Mouse (Mus musculus) midbrain, embryonic 14.5 days (tissue): ENCODE measurements around the gene Pcx. TPM values are rescaled to one million over a fixed set of nuclear protein-coding genes. Genes with fewer than 3 reads are reported as not detected.

Experiments
- ATAC-seq: fragments of 200-750 bp; cut with Nextera tagmentation; 2 replicates; pipeline ENCODE4 v1.8.0; 2017; ENCODE audit warnings: moderate number of reproducible peaks, moderate library complexity; ENCODE audit not compliant: low FRiP score, low TSS enrichment
- DNase-seq: peaks from one replicate; pipeline ENCODE4 v3.0.0-alpha.2; 2015
- H3K27ac ChIP-seq: fragments of 300-500 bp; sonication (generic); replicated peaks from 2 replicates; pipeline ENCODE4 v1.5.1; 2014; ENCODE audit warnings: mild to moderate bottlenecking, low read depth, low read length, moderate library complexity
- H3K27me3 ChIP-seq: fragments of 300-500 bp; sonication (generic); 2 replicates; pipeline ENCODE4 v1.6.1; 2014; ENCODE audit warnings: low read length, control low read depth, mixed read lengths; ENCODE audit not compliant: control insufficient read depth, insufficient read depth
- H3K36me3 ChIP-seq: fragments of 300-500 bp; sonication (generic); 2 replicates; pipeline ENCODE4 v1.6.1; 2014; ENCODE audit warnings: low read length, control low read depth; ENCODE audit not compliant: control insufficient read depth, insufficient read depth
- H3K4me1 ChIP-seq: fragments of 300-500 bp; sonication (generic); 2 replicates; pipeline ENCODE4 v1.6.1; 2014; ENCODE audit warnings: mild to moderate bottlenecking, antibody characterized with exemption, low read length, control low read depth; ENCODE audit not compliant: control insufficient read depth, insufficient read depth
- H3K4me2 ChIP-seq: fragments of 300-500 bp; sonication (generic); 2 replicates; pipeline ENCODE4 v1.6.1; 2014; ENCODE audit warnings: mild to moderate bottlenecking, low read length, moderate library complexity
- H3K4me3 ChIP-seq: fragments of 300-500 bp; sonication (generic); replicated peaks from 2 replicates; pipeline ENCODE4 v1.5.1; 2014; ENCODE audit warnings: low read depth, low read length
- H3K9ac ChIP-seq: fragments of 300-500 bp; sonication (generic); replicated peaks from 2 replicates; pipeline ENCODE4 v1.6.1; 2014; ENCODE audit warnings: mild to moderate bottlenecking, low read length, moderate library complexity
- H3K9me3 ChIP-seq: fragments of 300-500 bp; sonication (generic); 2 replicates; pipeline ENCODE4 v1.6.1; 2016; ENCODE audit warnings: low read length, control low read depth, mixed read lengths; ENCODE audit not compliant: control insufficient read depth
- WGBS: fragments of 180-500 bp; shearing (Covaris S2); extraction: QIAGEN DNeasy Blood & Tissue Kit; methylation state at CpG from one replicate; pipeline ENCODE4 v1.1.7; 2014; 5-methylcytosine and 5-hydroxymethylcytosine counted together
- polyA plus RNA-seq: library from polyadenylated mRNA; unstranded; fragments of >200 nt; fragmentation: Nextera tagmentation; extraction: Ambion mirVana; gene quantifications from 2 replicates; pipeline ENCODE4 v1.2.1, GENCODE M21; 2014

Gene Pcx
- polyA plus RNA-seq, 1 experiment from 2014 or later, result 20.5 TPM

GRCm38 (mm10) chr19:4535922-4536321 is 25.6 kb downstream of the Pcx start:
- no peaks in the 10 kb centered on the region for H3K9me3 ChIP-seq
- ATAC-seq (no peak), DNase-seq (no peak)
- H3K36me3 ChIP-seq, result no peaks in the 10 kb centered on the region
- H3K4me1 ChIP-seq, result no peaks in the 10 kb centered on the region
- H3K9ac ChIP-seq, result no peak overlapping the region
- H3K4me3 ChIP-seq, result no peak overlapping the region
- H3K27ac ChIP-seq, result no peak overlapping the region
- no peak overlapping the region for H3K4me2 ChIP-seq
- no peaks in the 10 kb centered on the region for H3K27me3 ChIP-seq

GRCm38 (mm10) chr19:4536606-4537005 is 26.3 kb downstream of the Pcx start:
- no peaks in the 10 kb centered on the region for H3K9me3 ChIP-seq
- ATAC-seq (no peak), DNase-seq (no peak)
- no peaks in the 10 kb centered on the region for H3K36me3 ChIP-seq
- H3K27me3 ChIP-seq, result no peaks in the 10 kb centered on the region
- no peak overlapping the region for H3K9ac ChIP-seq
- no peak overlapping the region for H3K27ac ChIP-seq
- WGBS, result 70% methylated on average over 3 of the region's 3 CpGs
- no peaks in the 10 kb centered on the region for H3K4me1 ChIP-seq
- no peak overlapping the region for H3K4me3 ChIP-seq
- no peak overlapping the region for H3K4me2 ChIP-seq

- 89% methylated on average over 6 of the region's 6 CpGs for WGBS
- Histone ChIP-seq H3K9me3 (no peaks in the 10 kb centered on the region), H3K36me3 (no peaks in the 10 kb centered on the region), H3K4me3 (no peak overlapping the region), H3K27ac (no peak overlapping the region), H3K4me1 (no peaks in the 10 kb centered on the region), H3K9ac (no peak overlapping the region), H3K27me3 (no peaks in the 10 kb centered on the region), H3K4me2 (no peak overlapping the region)
- ATAC-seq, result no peak
- no peak for DNase-seq
Observed at GRCm38 (mm10) chr19:4540263-4540662, 30.0 kb downstream of the Pcx start.

DNA sequence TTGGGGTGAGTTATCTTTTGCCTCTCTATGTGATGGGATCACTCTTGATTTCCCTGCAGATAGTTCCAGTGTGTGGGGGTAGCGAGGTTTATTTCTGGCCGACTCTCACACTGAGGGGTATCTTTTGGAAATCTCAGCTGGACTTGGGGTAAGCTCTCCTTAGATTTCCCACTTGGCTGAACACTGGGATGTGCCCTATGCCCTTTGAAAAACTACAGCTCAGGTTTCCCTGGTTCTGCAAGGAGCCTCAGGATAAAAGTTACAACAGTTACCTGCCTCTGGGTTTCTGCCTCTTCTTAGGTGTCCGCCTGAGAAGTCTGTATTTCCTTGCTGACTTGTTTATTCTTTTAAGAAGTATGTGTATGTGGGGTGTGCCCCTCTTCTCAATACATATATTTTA is 30.7 kb downstream of the Pcx start:
- Histone ChIP-seq H3K9me3 (no peaks in the 10 kb centered on the region), H3K27me3 (no peaks in the 10 kb centered on the region), H3K4me1 (no peaks in the 10 kb centered on the region), H3K4me3 (no peak overlapping the region), H3K4me2 (no peak overlapping the region), H3K27ac (no peak overlapping the region), H3K9ac (no peak overlapping the region), H3K36me3 (no peaks in the 10 kb centered on the region)
- 84% methylated on average over 3 of the region's 3 CpGs for WGBS
- ATAC-seq (no peak), DNase-seq (no peak)

DNA sequence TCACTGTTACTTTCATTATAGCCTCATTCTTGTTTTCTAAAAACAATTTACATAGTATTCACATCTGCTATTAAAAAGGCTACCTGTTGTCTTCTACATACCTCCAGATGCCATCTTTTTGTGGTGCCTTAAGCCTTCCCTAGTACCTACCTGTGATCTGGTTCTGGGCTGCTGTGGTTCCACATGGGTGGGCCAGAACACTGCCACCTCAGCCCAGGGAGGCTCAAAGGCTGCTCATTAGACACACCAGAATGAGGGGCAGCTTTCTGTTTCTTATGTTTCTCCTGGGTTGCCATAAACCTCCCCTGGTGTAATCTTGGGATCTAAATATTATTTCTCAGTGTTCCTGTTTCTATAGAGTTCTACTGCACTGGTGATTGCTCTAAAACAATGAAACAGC is 31.8 kb downstream of the Pcx start:
- H3K4me1 ChIP-seq, result no peaks in the 10 kb centered on the region
- no peaks in the 10 kb centered on the region for H3K36me3 ChIP-seq
- DNase-seq (no peak), ATAC-seq (no peak)
- no peak overlapping the region for H3K27ac ChIP-seq
- no peaks in the 10 kb centered on the region for H3K27me3 ChIP-seq
- H3K4me2 ChIP-seq, result no peak overlapping the region
- H3K9ac ChIP-seq, result no peak overlapping the region
- no peaks in the 10 kb centered on the region for H3K9me3 ChIP-seq
- H3K4me3 ChIP-seq, result no peak overlapping the region

- no peaks in the 10 kb centered on the region for H3K36me3 ChIP-seq
- H3K9me3 ChIP-seq, result no peaks in the 10 kb centered on the region
- 84% methylated on average over 4 of the region's 4 CpGs for WGBS
- no peak overlapping the region for H3K9ac ChIP-seq
- H3K27me3 ChIP-seq, result no peaks in the 10 kb centered on the region
- no peaks in the 10 kb centered on the region for H3K4me1 ChIP-seq
- DNase-seq (no peak), ATAC-seq (no peak)
- H3K4me3 ChIP-seq, result no peak overlapping the region
- H3K27ac ChIP-seq, result no peak overlapping the region
- no peak overlapping the region for H3K4me2 ChIP-seq
Observed at GRCm38 (mm10) chr19:4545091-4545490, 34.8 kb downstream of the Pcx start.

GRCm38 (mm10) chr19:4545841-4546240 is 35.6 kb downstream of the Pcx start:
- no peaks in the 10 kb centered on the region for H3K9me3 ChIP-seq
- WGBS, result 96% methylated on average over 6 of the region's 6 CpGs
- H3K4me2 ChIP-seq, result no peak overlapping the region
- no peak overlapping the region for H3K27ac ChIP-seq
- H3K4me1 ChIP-seq, result no peaks in the 10 kb centered on the region
- no peak overlapping the region for H3K9ac ChIP-seq
- no peaks in the 10 kb centered on the region for H3K36me3 ChIP-seq
- H3K4me3 ChIP-seq, result no peak overlapping the region
- ATAC-seq (no peak), DNase-seq (no peak)
- H3K27me3 ChIP-seq, result no peaks in the 10 kb centered on the region

- no peaks in the 10 kb centered on the region for H3K9me3 ChIP-seq
- DNase-seq (no peak), ATAC-seq (no peak)
- H3K4me2 ChIP-seq, result no peak overlapping the region
- H3K9ac ChIP-seq, result no peak overlapping the region
- H3K4me1 ChIP-seq, result no peaks in the 10 kb centered on the region
- H3K27me3 ChIP-seq, result no peaks in the 10 kb centered on the region
- H3K27ac ChIP-seq, result no peak overlapping the region
- H3K4me3 ChIP-seq, result no peak overlapping the region
- 86% methylated on average over 6 of the region's 6 CpGs for WGBS
- H3K36me3 ChIP-seq, result no peaks in the 10 kb centered on the region
Observed at GRCm38 (mm10) chr19:4547801-4548200, 37.5 kb downstream of the Pcx start.

- no peaks in the 10 kb centered on the region for H3K27me3 ChIP-seq
- H3K9ac ChIP-seq, result no peak overlapping the region
- ATAC-seq (no peak), DNase-seq (no peak)
- no peaks in the 10 kb centered on the region for H3K9me3 ChIP-seq
- H3K27ac ChIP-seq, result no peak overlapping the region
- H3K4me1 ChIP-seq, result no peaks in the 10 kb centered on the region
- H3K4me3 ChIP-seq, result no peak overlapping the region
- no peak overlapping the region for H3K4me2 ChIP-seq
- WGBS, result 82% methylated on average over 3 of the region's 3 CpGs
- no peaks in the 10 kb centered on the region for H3K36me3 ChIP-seq
Observed at GRCm38 (mm10) chr19:4548305-4548883, 38.1 kb downstream of the Pcx start.
